Mouse (Mus musculus): ENCODE results near the gene Lars2. TPM values are rescaled to one million over a fixed set of nuclear protein-coding genes. Genes with fewer than 3 reads are reported as not detected.
"Not testable (repeated sequence)": the region's sequence is repeated elsewhere in the genome, so short reads cannot be mapped to it uniquely, and the experiment has no call there.

Gene Lars2
- polyA plus RNA-seq, 1 experiment from 2014 or later: 828 TPM

DNA sequence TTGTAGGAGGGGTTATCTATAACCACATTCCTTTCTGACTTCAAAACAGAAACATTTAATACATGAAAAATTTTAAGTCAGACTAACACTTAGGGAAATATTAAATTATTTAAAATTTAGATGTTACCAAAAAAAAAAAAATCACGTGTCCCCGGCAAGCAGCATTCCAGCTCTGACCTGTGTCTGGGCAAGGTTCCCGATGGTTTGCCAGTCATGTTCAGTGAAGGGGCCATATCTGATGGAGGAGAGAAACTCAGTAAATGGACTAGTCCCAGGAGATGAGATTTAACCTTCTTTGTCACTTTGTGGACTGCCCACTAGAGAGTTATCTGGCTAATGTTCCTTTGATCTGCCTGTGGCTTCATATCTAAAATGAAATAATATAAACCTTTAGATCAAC is 36.3 kb downstream of the Lars2 start:
- H3K9ac ChIP-seq: no peak overlapping the region
- H3K4me3 ChIP-seq: no peak overlapping the region
- H3K36me3 ChIP-seq: 0 out of 2 replicates have a peak, but pooled peaks cover 2% of the 10 kb centered on the region
- H3K4me2 ChIP-seq: no peak overlapping the region
- H3K4me1 ChIP-seq (replicated peaks): no peaks in the 10 kb centered on the region
- no peak overlapping the region for H3K27ac ChIP-seq (replicated peaks)
- H3K27me3 ChIP-seq: no peaks in the 10 kb centered on the region
- WGBS: 71% methylated on average over 3 of the region's 3 CpGs
- H3K9me3 ChIP-seq: no peaks in the 10 kb centered on the region
- no peak for ATAC-seq (ENCODE audit: low read depth)

DNA sequence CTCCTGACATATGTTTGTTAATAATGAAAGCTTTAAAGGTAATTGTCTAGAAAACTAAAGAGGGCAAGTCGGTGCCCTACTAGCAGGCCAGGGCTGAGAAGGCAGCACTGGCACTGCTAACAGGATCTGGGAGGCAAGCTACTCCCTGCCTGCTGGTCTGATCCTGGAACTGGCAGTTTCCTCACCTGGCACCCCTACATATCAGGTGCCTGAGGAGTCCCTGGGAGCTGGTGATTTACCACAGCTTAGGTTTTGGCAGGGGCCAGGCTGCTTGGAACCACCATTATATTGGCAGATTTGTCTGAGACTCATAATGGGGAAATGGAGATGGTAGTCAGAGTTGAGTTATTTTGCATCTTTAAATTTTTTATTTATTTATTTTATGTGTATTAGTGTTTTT is 38.5 kb downstream of the Lars2 start:
- no peak overlapping the region for H3K27ac ChIP-seq (replicated peaks)
- 81% methylated on average over 1 of the region's 1 CpGs for WGBS
- H3K4me2 ChIP-seq: no peak overlapping the region
- H3K36me3 ChIP-seq: peaks cover 1% of the 10 kb centered on the region; the same call in 1 of the 2 replicates
- no peak overlapping the region for H3K9ac ChIP-seq
- ATAC-seq (ENCODE audit: low read depth): no peak
- H3K4me1 ChIP-seq (replicated peaks): no peaks in the 10 kb centered on the region
- H3K9me3 ChIP-seq: no peaks in the 10 kb centered on the region
- no peaks in the 10 kb centered on the region for H3K27me3 ChIP-seq
- no peak overlapping the region for H3K4me3 ChIP-seq

DNA sequence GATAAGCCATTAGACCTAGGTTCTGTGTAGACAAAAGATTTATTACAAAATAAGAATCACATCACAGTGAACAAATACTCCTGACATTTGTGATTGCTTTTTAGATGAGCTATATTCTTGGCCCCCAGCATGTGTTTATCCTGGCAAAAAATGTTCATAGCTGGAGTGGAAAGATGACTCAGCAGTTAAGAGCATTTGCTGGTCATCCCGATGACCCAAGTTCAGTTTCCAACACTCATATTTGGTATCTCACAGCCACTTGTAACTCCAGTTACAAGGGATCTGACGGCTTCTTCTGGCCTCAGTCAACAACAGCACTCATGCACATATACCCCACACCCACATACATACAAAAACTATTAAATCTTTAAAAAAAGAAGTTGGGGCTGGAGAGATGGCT is 42.0 kb downstream of the Lars2 start:
- WGBS: 98% methylated on average over 2 of the region's 2 CpGs
- ATAC-seq (ENCODE audit: low read depth): no peak
- no peaks in the 10 kb centered on the region for H3K27me3 ChIP-seq

DNA sequence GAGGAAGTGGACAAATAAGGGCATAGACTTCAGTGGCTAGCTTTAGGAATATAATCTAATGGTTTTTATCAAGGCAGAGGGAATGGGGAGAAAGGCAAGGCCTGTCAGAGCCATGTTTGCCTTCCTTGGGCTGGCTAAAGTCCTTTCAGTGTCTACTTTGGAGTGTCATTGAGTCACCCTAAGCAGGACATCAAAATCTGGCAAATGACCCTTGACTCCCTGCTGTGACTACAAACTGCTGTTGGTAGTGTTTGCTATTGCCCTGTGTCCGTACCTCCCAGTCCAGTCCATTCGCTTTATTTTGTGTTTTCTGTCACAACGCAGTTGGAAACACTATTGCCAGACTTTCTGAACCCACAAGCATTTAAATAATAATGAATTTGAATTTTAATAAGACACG is 63.1 kb downstream of the Lars2 start:
- no peak overlapping the region for H3K27ac ChIP-seq (replicated peaks)
- 0 out of 2 replicates have a peak, but pooled peaks cover 3% of the 10 kb centered on the region for H3K4me1 ChIP-seq (replicated peaks)
- H3K9me3 ChIP-seq: no peaks in the 10 kb centered on the region
- peaks cover 31% of the 10 kb centered on the region for H3K36me3 ChIP-seq
- no peak overlapping the region for H3K4me3 ChIP-seq
- H3K4me2 ChIP-seq: no peak overlapping the region
- 78% methylated on average over 4 of the region's 4 CpGs for WGBS
- ATAC-seq (ENCODE audit: low read depth): no peak
- no peak overlapping the region for H3K9ac ChIP-seq
- no peaks in the 10 kb centered on the region for H3K27me3 ChIP-seq

More for the DNA sequence above, 42.0 kb downstream of the Lars2 start:
- Histone ChIP-seq H3K4me3 (no peak overlapping the region), H3K9ac (no peak overlapping the region), H3K4me1 (replicated peaks) (no peaks in the 10 kb centered on the region), H3K36me3 (peaks cover 29% of the 10 kb centered on the region), H3K27ac (replicated peaks) (no peak overlapping the region), H3K9me3 (no peaks in the 10 kb centered on the region), H3K4me2 (no peak overlapping the region)

DNA sequence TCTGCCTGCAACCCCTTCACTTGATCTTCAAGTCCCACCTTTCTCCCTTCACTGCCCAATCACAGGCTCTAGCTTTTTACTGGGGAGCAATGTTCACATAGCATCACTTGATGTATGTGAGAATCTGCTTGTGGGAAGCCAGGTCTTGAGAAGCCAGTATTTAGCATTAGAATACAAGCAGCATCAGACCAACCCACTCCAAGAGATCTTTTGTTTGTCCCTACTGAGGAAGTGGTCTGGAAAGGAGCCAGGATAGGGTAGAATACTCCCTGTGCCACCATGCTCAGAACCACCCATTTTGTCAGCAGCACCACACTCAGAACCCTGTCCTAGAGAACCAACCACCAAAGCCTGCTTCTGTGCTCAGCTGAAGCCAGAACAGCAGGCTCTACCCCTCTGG is 64.2 kb downstream of the Lars2 start:
- Histone ChIP-seq H3K4me3 (no peak overlapping the region), H3K36me3 (peaks cover 33% of the 10 kb centered on the region), H3K9ac (no peak overlapping the region), H3K4me2 (no peak overlapping the region), H3K4me1 (replicated peaks) (0 out of 2 replicates have a peak, but pooled peaks cover 3% of the 10 kb centered on the region), H3K9me3 (no peaks in the 10 kb centered on the region), H3K27me3 (no peaks in the 10 kb centered on the region), H3K27ac (replicated peaks) (no peak overlapping the region)
- peak; percentile 72 for ATAC-seq (ENCODE audit: low read depth)

DNA sequence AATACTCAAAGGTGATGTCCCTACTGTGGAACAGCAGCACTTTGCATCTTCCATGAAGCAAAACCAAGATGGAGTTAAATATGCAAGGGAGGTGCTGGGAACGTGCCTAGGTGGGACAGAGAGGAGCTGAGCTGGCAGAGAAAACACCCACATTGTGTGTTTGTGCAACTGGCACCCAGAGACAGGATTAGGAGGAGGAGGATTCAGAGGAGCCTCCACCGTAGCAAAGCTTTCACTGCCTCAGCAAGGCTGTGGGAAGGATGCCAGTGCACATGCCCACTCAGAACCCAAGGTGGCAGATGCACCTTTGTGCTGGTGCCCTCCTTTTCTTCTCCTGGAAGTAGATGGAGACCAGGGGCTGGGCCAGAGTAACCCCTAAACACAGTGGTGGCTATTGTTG is 71.5 kb downstream of the Lars2 start:
- 87% methylated on average over 2 of the region's 2 CpGs for WGBS
- H3K27ac ChIP-seq (replicated peaks): no peak overlapping the region
- no peaks in the 10 kb centered on the region for H3K9me3 ChIP-seq
- no peak overlapping the region for H3K4me3 ChIP-seq
- H3K9ac ChIP-seq: no peak overlapping the region
- ATAC-seq (ENCODE audit: low read depth): no peak
- H3K4me2 ChIP-seq: no peak overlapping the region
- H3K27me3 ChIP-seq: no peaks in the 10 kb centered on the region
- peaks cover 66% of the 10 kb centered on the region for H3K36me3 ChIP-seq
- no peaks in the 10 kb centered on the region; the same call in 1 of the 2 replicates for H3K4me1 ChIP-seq (replicated peaks)

DNA sequence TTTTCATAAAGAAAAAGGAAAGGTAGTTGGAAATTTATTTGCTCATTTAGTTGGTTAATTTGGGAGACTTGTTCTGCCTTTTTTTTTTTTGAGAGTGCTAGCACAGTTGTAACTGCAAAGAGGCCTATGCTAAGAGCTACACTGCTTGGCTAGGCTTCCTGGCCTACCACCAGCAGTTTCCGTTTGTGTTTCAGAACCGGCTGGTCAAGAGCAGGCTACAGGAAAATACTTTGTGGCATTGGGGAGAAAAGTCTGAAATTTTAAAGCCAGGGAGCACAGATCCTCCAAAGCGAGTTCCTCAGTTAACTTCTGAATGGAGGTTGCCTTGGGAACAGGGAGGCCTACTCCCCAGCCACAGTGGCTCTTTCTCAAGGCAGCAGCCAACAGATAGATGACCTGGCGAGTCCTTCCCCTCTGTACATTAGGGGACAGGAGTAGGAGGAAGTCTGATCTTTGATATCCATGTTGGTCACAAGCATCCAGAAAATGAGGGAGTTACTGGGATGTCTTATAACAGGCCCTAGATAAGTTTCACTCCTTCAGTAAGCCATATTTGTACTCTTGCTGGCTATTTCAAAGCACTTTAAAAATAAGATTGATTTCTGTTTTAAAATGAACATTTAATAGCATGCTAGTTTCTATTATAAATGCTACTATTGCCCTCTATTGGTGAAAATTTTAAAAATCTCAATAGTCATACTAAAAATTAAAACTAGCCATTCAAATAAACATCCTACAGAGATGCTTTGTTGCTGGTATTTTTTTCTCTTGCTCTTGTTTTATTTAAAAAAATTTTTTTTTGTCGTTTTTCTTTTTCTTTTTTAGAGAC is 73.7 kb downstream of the Lars2 start:
- no peak overlapping the region for H3K4me2 ChIP-seq
- no peaks in the 10 kb centered on the region for H3K27me3 ChIP-seq
- H3K9ac ChIP-seq: no peak overlapping the region
- H3K4me1 ChIP-seq (replicated peaks): no peaks in the 10 kb centered on the region; the same call in 1 of the 2 replicates
- 49% methylated on average over 5 of the region's 5 CpGs for WGBS
- H3K27ac ChIP-seq (replicated peaks): no peak overlapping the region
- no peak for ATAC-seq (ENCODE audit: low read depth)
- H3K4me3 ChIP-seq: no peak overlapping the region
- peaks cover 55% of the 10 kb centered on the region for H3K36me3 ChIP-seq
- no peaks in the 10 kb centered on the region for H3K9me3 ChIP-seq

DNA sequence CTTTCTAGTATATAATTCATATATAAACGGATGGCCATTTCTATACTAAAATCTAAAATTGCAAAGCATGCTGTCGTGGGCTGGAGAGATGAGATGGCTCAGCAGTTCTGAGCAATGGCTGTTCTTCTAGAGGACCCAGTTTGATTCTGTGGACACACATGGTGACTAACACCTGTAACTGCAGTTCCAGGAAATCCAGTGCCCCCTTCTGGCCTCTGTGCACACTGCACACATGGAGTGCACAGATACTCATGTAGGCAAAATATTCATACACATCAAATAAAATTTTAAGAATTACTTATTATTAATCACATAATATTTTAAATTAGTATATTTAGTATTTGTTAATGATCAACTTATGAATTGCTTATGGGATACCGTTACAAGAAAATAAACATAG is 80.4 kb downstream of the Lars2 start:
- H3K9ac ChIP-seq; H3K9me3 ChIP-seq; H3K27ac ChIP-seq (replicated peaks); H3K27me3 ChIP-seq; H3K4me1 ChIP-seq (replicated peaks); H3K4me2 ChIP-seq; ATAC-seq (ENCODE audit: low read depth); H3K4me3 ChIP-seq: not testable (repeated sequence)
- 89% methylated on average over 3 of the region's 3 CpGs for WGBS
- peaks cover 18% of the 10 kb centered on the region for H3K36me3 ChIP-seq

DNA sequence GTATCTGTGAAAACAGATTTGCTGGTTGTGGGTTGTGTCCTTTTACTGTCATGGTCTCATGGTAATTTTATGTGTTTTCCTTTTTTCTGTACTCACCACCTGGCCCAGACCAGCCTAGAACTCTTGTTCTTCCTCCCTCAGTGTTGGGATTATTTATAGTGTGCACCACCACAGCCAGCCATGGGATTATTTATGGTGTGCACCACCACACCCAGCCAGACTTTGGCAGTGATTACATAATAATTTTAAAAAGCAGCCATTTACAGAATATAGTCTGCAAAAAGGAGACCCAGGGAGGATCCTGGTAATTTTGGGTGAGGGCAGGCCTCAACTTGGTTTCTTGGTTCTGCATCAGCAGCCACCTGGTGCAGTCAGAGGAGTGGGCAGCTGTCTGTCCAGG is 81.9 kb downstream of the Lars2 start:
- no peak for ATAC-seq (ENCODE audit: low read depth)
- Histone ChIP-seq H3K27me3 (no peaks in the 10 kb centered on the region), H3K4me2 (no peak overlapping the region), H3K9ac (no peak overlapping the region), H3K4me3 (no peak overlapping the region), H3K4me1 (replicated peaks) (no peaks in the 10 kb centered on the region), H3K9me3 (no peaks in the 10 kb centered on the region), H3K27ac (replicated peaks) (no peak overlapping the region), H3K36me3 (peaks cover 13% of the 10 kb centered on the region; the same call in 1 of the 2 replicates)

DNA sequence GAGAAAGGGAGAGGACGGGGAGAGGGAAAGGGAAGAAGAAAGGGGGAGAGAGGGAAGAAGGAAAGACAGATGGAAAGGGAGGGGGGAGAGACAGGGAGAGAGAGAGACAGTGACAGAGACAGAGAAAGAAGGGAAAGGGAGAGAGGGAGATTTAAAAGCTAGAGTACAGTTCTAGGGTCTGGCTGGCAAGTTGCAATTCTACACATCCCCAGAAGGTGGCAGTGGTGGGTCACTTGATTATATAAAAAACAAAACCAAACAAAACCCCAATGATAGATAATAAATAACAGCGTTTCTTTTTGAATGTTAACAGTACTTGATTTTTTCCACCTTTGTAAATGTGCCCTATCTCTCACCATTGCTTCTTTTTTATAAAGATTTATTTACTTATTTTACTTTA is 83.4 kb downstream of the Lars2 start:
- 61% methylated on average over 2 of the region's 2 CpGs for WGBS

DNA sequence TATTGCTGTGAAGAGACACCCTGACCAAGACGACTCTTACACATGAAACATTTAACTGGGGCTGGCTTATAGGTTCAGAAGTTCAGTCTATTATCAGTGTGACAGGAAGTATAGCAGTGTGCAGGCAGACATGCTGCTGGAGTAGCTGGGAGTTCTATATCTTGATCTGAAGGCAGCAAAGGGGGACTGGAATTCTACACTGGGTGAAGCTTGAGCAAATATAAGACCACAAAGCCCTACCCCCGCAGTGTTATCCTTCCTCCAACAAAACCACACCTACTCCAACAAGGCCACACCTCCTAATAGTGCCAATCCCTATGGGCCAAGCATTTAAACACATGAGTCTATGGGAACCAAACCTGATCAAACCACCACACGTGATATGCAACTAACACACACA is 85.0 kb downstream of the Lars2 start:
- H3K4me1 ChIP-seq (replicated peaks): no peaks in the 10 kb centered on the region; the same call in 1 of the 2 replicates
- H3K36me3 ChIP-seq: peaks cover 35% of the 10 kb centered on the region; the same call in 1 of the 2 replicates
- H3K27me3 ChIP-seq: no peaks in the 10 kb centered on the region
- ATAC-seq (ENCODE audit: low read depth): no peak
- no peak overlapping the region for H3K4me2 ChIP-seq
- H3K9ac ChIP-seq: no peak overlapping the region
- H3K9me3 ChIP-seq: no peaks in the 10 kb centered on the region
- no peak overlapping the region for H3K4me3 ChIP-seq
- no peak overlapping the region for H3K27ac ChIP-seq (replicated peaks)
- WGBS: 64% methylated on average over 3 of the region's 3 CpGs

More for the DNA sequence above, 83.4 kb downstream of the Lars2 start:
- Histone ChIP-seq H3K4me1 (replicated peaks) (no peaks in the 10 kb centered on the region), H3K36me3 (peaks cover 24% of the 10 kb centered on the region; the same call in 1 of the 2 replicates), H3K27me3 (no peaks in the 10 kb centered on the region), H3K9ac (no peak overlapping the region), H3K27ac (replicated peaks) (no peak overlapping the region), H3K4me3 (no peak overlapping the region), H3K4me2 (no peak overlapping the region), H3K9me3 (no peaks in the 10 kb centered on the region)
- ATAC-seq (ENCODE audit: low read depth): peak; percentile 53; the same call in 1 of the 2 replicates

DNA sequence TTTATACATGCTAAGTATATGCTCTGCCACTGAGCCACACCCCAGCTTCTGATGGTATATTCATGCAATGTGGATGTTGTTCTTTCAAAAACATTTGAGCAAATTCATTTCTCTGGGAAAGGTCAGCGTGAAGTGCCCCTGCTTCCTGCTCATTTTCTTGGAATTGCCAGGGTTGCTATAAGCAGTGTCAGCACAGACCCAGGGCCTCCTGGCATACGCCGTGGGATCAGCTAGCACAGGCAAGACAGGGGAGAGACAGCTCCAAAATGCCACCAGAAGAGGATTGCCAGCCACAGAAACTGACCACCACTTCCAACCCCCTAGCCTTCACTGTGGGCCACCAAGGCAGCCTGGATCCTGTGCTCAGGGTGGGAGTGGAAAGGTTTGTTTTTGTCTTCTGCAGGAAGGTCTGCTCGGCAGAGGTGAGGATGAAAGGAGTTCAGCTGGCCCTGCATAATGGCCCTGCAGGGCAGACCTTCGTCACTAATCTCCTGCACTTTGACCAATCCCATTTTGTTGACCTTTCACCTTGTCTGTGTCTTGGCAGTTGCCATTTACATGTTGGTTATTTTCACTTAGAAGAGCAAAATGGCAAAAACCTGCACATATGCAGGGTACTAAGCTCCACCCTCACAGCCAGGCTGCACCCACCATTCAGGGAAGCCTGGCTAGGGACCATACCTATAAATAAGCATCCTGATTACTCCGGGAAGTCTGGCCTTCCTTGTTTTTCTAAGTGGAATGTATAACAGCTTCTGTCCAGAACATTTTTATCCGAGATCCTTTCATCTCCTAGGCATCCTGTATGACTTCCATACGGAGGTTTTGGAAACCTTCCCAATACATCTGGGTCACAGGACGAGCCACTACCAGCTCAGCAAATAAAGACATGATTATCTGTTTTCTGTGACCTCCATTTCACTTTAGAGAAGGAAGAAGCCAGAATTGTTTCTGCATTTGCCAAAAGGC is 90.2 kb downstream of the Lars2 start:
- H3K27ac ChIP-seq (replicated peaks): peak overlapping the region; percentile 38
- H3K36me3 ChIP-seq: peaks cover 50% of the 10 kb centered on the region
- peaks cover 3% of the 10 kb centered on the region; the same call in 1 of the 2 replicates for H3K9me3 ChIP-seq
- no peak for ATAC-seq (ENCODE audit: low read depth)
- H3K4me3 ChIP-seq: no peak overlapping the region
- WGBS: 65% methylated on average over 9 of the region's 9 CpGs
- H3K9ac ChIP-seq: no peak overlapping the region
- H3K4me2 ChIP-seq: no peak overlapping the region
- H3K4me1 ChIP-seq (replicated peaks): no peaks in the 10 kb centered on the region; the same call in 1 of the 2 replicates
- H3K27me3 ChIP-seq: no peaks in the 10 kb centered on the region
